Mouse (Mus musculus) ES-Bruce4 (cell line): ENCODE data around the gene Cep170. TPM values are rescaled to one million over a fixed set of nuclear protein-coding genes. Genes with fewer than 3 reads are reported as not detected.

Source experiments
- H3K27ac ChIP-seq: 2 replicates; pipeline ENCODE4 v1.5.1; 2012; ENCODE audit warnings: low read length, inconsistent platforms; ENCODE audit not compliant: insufficient read depth
- H3K27me3 ChIP-seq: 2 replicates; pipeline ENCODE4 v1.6.1; 2012; ENCODE audit warnings: mild to moderate bottlenecking, low read length, inconsistent platforms; ENCODE audit not compliant: control insufficient read depth, poor library complexity, insufficient read depth, severe bottlenecking
- H3K36me3 ChIP-seq: 2 replicates; pipeline ENCODE4 v1.6.1; 2012; ENCODE audit warnings: inconsistent platforms, mild to moderate bottlenecking, low read length, moderate library complexity; ENCODE audit not compliant: control insufficient read depth, poor library complexity, insufficient read depth, severe bottlenecking
- H3K4me1 ChIP-seq: one replicate; pipeline ENCODE4 v1.8.1; 2011; ENCODE audit warnings: low read length; ENCODE audit not compliant: control insufficient read depth, insufficient read depth
- H3K4me3 ChIP-seq: 2 replicates; pipeline ENCODE4 v1.5.1; 2011; ENCODE audit warnings: low read depth, mild to moderate bottlenecking, low read length
- H3K9ac ChIP-seq: 2 replicates; pipeline ENCODE4 v1.6.1; 2012; ENCODE audit warnings: low read depth, mild to moderate bottlenecking, inconsistent platforms; ENCODE audit not compliant: poor library complexity, severe bottlenecking
- H3K9me3 ChIP-seq: replicated peaks from 2 replicates; pipeline ENCODE4 v1.6.1; 2012; ENCODE audit warnings: mild to moderate bottlenecking, low read length, inconsistent platforms; ENCODE audit not compliant: control insufficient read depth, poor library complexity, insufficient read depth, severe bottlenecking
- CTCF ChIP-seq: IDR thresholded peaks from one replicate; pipeline ENCODE4 v1.8.1; 2011; ENCODE audit warnings: low read depth, low read length
- EP300 ChIP-seq: IDR thresholded peaks from 2 replicates; pipeline ENCODE4 v1.6.1; 2011; ENCODE audit warnings: low read depth, low read length; ENCODE audit not compliant: insufficient read depth
- POLR2A ChIP-seq: IDR thresholded peaks from one replicate; pipeline ENCODE4 v1.8.1; 2011; ENCODE audit warnings: low read length; ENCODE audit not compliant: insufficient read depth
- polyA plus RNA-seq: library from polyadenylated mRNA; stranded (reverse); fragments of >200 nt; gene quantifications from 2 replicates; pipeline ENCODE4 v1.2.4, GENCODE M21; 2011; ENCODE audit warnings: low read depth; ENCODE audit not compliant: missing spikeins, insufficient read depth, insufficient read length

Gene Cep170
- polyA plus RNA-seq, 1 experiment, result 24.5 TPM

DNA sequence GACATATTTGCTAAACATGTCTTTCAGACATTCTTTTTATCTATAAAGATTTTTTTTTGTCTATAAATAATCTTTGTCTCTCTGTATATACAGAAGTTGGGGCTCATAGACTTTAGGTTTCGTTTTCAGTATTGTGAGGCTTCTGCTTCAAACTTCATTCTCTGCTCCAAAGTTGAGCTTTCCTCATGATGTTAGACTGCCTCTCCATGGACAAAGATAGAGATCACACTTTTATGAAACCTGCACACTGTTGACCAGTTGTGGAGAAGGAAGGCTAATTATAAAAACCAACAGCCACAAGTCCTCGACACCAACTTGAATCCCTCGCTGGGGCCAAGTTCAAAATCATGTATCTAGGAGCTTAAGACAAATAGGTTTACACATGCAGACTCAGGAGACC, 115.2 kb downstream of the Cep170 start:
- no peaks in the 10 kb centered on the region for H3K4me1 ChIP-seq

DNA sequence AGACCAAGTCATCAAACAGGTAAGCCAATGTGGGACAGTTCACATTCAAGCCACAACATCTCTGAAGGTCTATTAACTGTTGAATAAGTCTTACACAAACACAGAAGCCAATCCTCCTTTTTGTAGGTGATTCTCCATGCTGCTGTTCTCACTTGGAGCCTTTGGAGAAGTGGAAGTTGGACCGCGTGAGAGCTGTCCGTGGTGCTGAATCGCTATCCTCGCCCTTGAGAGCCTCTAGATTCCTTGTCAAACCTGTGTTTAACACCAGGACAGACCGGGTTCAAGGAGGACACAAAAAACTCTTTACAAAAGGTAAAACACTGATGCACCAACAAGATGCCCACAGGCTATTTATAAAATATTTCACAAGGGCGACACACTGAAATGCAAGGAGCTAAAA, 116.8 kb downstream of the Cep170 start:
- Histone ChIP-seq H3K27ac (no peak overlapping the region), H3K4me1 (no peaks in the 10 kb centered on the region), H3K9me3 (no peaks in the 10 kb centered on the region), H3K4me3 (no peak overlapping the region), H3K9ac (no peak overlapping the region), H3K36me3 (no peaks in the 10 kb centered on the region), H3K27me3 (no peaks in the 10 kb centered on the region)
- TF ChIP-seq POLR2A, result no peak
- TF ChIP-seq EP300, result no peak
- no peak for TF ChIP-seq CTCF

More for the DNA sequence above, 115.2 kb downstream of the Cep170 start:
- no peaks in the 10 kb centered on the region for H3K27me3 ChIP-seq
- H3K9me3 ChIP-seq, result no peaks in the 10 kb centered on the region
- no peaks in the 10 kb centered on the region for H3K36me3 ChIP-seq
- no peak overlapping the region for H3K9ac ChIP-seq
- H3K27ac ChIP-seq, result no peak overlapping the region
- no peak for TF ChIP-seq POLR2A
- TF ChIP-seq CTCF, result no peak
- no peak for TF ChIP-seq EP300
- no peak overlapping the region for H3K4me3 ChIP-seq

DNA sequence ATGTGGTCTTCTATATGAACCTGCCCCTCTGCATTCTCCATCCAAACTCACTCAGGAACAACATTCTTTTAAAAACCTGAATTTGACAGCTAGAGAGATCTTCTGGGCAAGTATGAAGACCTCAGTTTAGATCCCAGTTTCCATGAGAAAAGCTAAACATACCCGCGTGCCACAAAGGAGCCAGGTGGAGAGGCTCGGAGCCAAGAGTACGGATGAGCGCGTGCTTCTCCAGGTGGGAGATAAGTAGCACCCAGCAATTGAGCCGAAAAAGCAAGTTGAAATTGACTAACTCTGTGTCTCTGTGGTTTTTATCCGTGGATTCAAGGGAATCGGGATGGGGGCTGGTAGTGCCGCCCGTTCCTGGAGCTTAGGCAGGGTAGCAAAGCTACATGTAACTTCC, 122.8 kb downstream of the Cep170 start:
- no peak overlapping the region for H3K4me3 ChIP-seq
- H3K27ac ChIP-seq, result no peak overlapping the region
- no peaks in the 10 kb centered on the region for H3K9me3 ChIP-seq
- no peaks in the 10 kb centered on the region for H3K4me1 ChIP-seq
- H3K9ac ChIP-seq, result no peak overlapping the region
- H3K27me3 ChIP-seq, result no peaks in the 10 kb centered on the region
- TF ChIP-seq CTCF, result no peak
- TF ChIP-seq POLR2A, result no peak
- TF ChIP-seq EP300, result no peak
- no peaks in the 10 kb centered on the region for H3K36me3 ChIP-seq

DNA sequence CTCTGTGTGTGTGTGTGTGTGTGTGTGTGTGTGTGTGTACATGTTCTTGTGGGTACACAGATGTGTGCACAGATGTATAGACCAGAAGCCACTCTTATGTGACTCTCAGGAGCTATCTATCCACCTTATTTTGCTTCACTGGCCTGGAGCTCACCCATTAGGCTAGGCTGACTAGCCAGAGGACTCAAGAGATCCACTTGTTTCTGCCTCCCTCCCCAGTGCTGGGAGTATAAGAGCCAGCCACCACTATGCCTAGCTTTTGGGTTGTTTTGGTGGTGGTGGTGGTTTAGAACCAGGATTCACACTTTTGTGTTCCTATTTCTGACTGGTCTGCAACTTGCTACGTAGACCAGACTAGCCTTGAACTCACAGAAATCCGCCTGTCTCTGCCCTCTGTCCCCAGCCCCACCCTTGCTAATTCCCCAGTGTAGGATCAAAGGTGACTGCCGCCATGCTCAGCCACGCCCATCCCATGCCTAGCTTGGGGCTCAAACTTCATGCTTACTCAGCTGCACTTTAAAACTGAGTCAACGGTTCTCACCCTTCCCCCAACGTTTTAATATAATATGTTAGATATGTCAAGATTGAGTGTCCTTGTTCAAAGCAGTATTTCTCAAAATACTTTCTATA, 125.5 kb downstream of the Cep170 start:
- no peak overlapping the region for H3K27ac ChIP-seq
- H3K4me3 ChIP-seq, result no peak overlapping the region
- no peaks in the 10 kb centered on the region for H3K27me3 ChIP-seq
- H3K9ac ChIP-seq, result no peak overlapping the region
- no peaks in the 10 kb centered on the region for H3K9me3 ChIP-seq
- no peak for TF ChIP-seq CTCF
- TF ChIP-seq EP300, result no peak
- TF ChIP-seq POLR2A, result no peak
- H3K36me3 ChIP-seq, result no peaks in the 10 kb centered on the region
- H3K4me1 ChIP-seq, result no peaks in the 10 kb centered on the region

Other genes with a start within 250 kb of the Cep170 start
- gene Sdccag8, start 593 bp upstream of the Cep170 start, polyA plus RNA-seq, result 5.1 and 5.9 TPM in 2 replicates